Mouse (Mus musculus) C2C12 (cell line): ENCODE results near the gene Lhpp. TPM values are rescaled to one million over a fixed set of nuclear protein-coding genes. Genes with fewer than 3 reads are reported as not detected.

Source experiments
- H3K27me3 ChIP-seq: one replicate; pipeline ENCODE4 v1.6.1; 2011; ENCODE audit not compliant: control insufficient read depth, insufficient read depth, insufficient read length
- H3K36me3 ChIP-seq: one replicate; pipeline ENCODE4 v1.6.1; 2011; ENCODE audit not compliant: control insufficient read depth, insufficient read depth
- H3K4me3 ChIP-seq: one replicate; pipeline ENCODE4 v1.5.1; 2011; ENCODE audit warnings: mild to moderate bottlenecking, control low read depth; ENCODE audit not compliant: poor library complexity, insufficient read depth, severe bottlenecking
- H3K79me2 ChIP-seq: one replicate; pipeline ENCODE4 v1.6.1; 2011; ENCODE audit not compliant: control insufficient read depth, insufficient read depth
- H3K79me3 ChIP-seq: one replicate; pipeline ENCODE4 v1.6.1; 2011; ENCODE audit warnings: low read depth, control low read depth
- H3ac ChIP-seq: one replicate; pipeline ENCODE3; 2011; ENCODE audit warnings: low read depth; ENCODE audit not compliant: control insufficient read depth, insufficient read length
- CEBPB ChIP-seq: IDR thresholded peaks from one replicate; pipeline ENCODE4 v1.6.1; 2011; ENCODE audit warnings: low read depth, mild to moderate bottlenecking, control low read depth, moderate library complexity
- CTCF ChIP-seq: IDR thresholded peaks from one replicate; pipeline ENCODE4 v1.5.1; 2011; ENCODE audit not compliant: control insufficient read depth, insufficient read depth, insufficient read length
- FOSL1 ChIP-seq: IDR thresholded peaks from one replicate; pipeline ENCODE4 v1.8.0; 2011; ENCODE audit warnings: mild to moderate bottlenecking, low read length; ENCODE audit not compliant: poor library complexity, insufficient read depth, severe bottlenecking
- MAX ChIP-seq: IDR thresholded peaks from one replicate; pipeline ENCODE4 v1.6.1; 2011; ENCODE audit warnings: mild to moderate bottlenecking, control low read depth
- MYOD1 ChIP-seq: IDR thresholded peaks from one replicate; pipeline ENCODE4 v1.6.1; 2011; ENCODE audit warnings: low read depth; ENCODE audit not compliant: control insufficient read depth, insufficient read length
- MYOG ChIP-seq: IDR thresholded peaks from one replicate; pipeline ENCODE4 v1.6.1; 2011; ENCODE audit not compliant: control insufficient read depth, insufficient read length; ENCODE audit errors: extremely low read depth
- USF1 ChIP-seq: IDR thresholded peaks from one replicate; pipeline ENCODE4 v1.6.1; 2011; ENCODE audit warnings: low read depth, mild to moderate bottlenecking, control low read depth, moderate library complexity
- polyA plus RNA-seq: library from polyadenylated mRNA; unstranded; fragments of >200 nt; fragmentation: generic; extraction: Trizol; gene quantifications from one replicate; pipeline ENCODE4 v1.2.1, GENCODE M21; 2012; ENCODE audit warnings: missing spikeins

Gene Lhpp
- polyA plus RNA-seq, 1 experiment: 2.9 TPM

GRCm38 (mm10) chr7:132573205-132573604 lies 37.2 kb upstream of the Lhpp start:
- TF ChIP-seq MAX (no peak), MYOD1 (no peak), FOSL1 (no peak), USF1 (no peak), CEBPB (no peak), CTCF (no peak), MYOG (no peak)
- Histone ChIP-seq H3ac (no peak overlapping the region), H3K79me2 (peaks cover 58% of the 10 kb centered on the region), H3K4me3 (no peak overlapping the region), H3K36me3 (peaks cover 12% of the 10 kb centered on the region), H3K79me3 (peaks cover 45% of the 10 kb centered on the region), H3K27me3 (no peaks in the 10 kb centered on the region)

- Histone ChIP-seq H3K36me3 (no peaks in the 10 kb centered on the region), H3K4me3 (no peak overlapping the region), H3ac (no peak overlapping the region), H3K79me3 (peaks cover 45% of the 10 kb centered on the region), H3K27me3 (no peaks in the 10 kb centered on the region), H3K79me2 (peaks cover 58% of the 10 kb centered on the region)
- no peak for TF ChIP-seq MYOG
- TF ChIP-seq MYOD1: no peak
- TF ChIP-seq CEBPB: no peak
- no peak for TF ChIP-seq FOSL1
- TF ChIP-seq USF1: no peak
- no peak for TF ChIP-seq CTCF
- no peak for TF ChIP-seq MAX
Measured at GRCm38 (mm10) chr7:132574646-132575045, 35.8 kb upstream of the Lhpp start.

- H3K79me3 ChIP-seq: peaks cover 40% of the 10 kb centered on the region
- TF ChIP-seq USF1: no peak
- no peak for TF ChIP-seq MYOG
- no peak for TF ChIP-seq MYOD1
- TF ChIP-seq CTCF: peak; percentile 54
- no peak for TF ChIP-seq FOSL1
- peaks cover 49% of the 10 kb centered on the region for H3K79me2 ChIP-seq
- peaks cover 6% of the 10 kb centered on the region for H3K27me3 ChIP-seq
- no peaks in the 10 kb centered on the region for H3K36me3 ChIP-seq
- peak overlapping the region; percentile 20 for H3ac ChIP-seq
- H3K4me3 ChIP-seq: peak overlapping the region; percentile 34
Measured at GRCm38 (mm10) chr7:132575623-132576022, 34.8 kb upstream of the Lhpp start.

GRCm38 (mm10) chr7:132576116-132576650 lies 34.3 kb upstream of the Lhpp start, which contains the start of gene Oat:
TSS of gene Oat (minus strand) at chr7:132576398.
- peak within 1 kb of the TSS; percentile 34 for H3K4me3 ChIP-seq
- peak within 1 kb of the TSS; percentile 39 for H3ac ChIP-seq
- H3K36me3 ChIP-seq: no peaks in the 10 kb centered on the region
- peaks cover 11% of the 10 kb centered on the region for H3K27me3 ChIP-seq
- peaks cover 45% of the 10 kb centered on the region for H3K79me2 ChIP-seq
- peaks cover 35% of the 10 kb centered on the region for H3K79me3 ChIP-seq
- peak; percentile 13 for TF ChIP-seq CTCF
- no peak for TF ChIP-seq MYOG

- H3ac ChIP-seq: no peak overlapping the region
- H3K79me2 ChIP-seq: peaks cover 38% of the 10 kb centered on the region
- H3K27me3 ChIP-seq: peaks cover 11% of the 10 kb centered on the region
- no peaks in the 10 kb centered on the region for H3K36me3 ChIP-seq
- no peak overlapping the region for H3K4me3 ChIP-seq
- peaks cover 28% of the 10 kb centered on the region for H3K79me3 ChIP-seq
- no peak for TF ChIP-seq CEBPB
- no peak for TF ChIP-seq MYOG
- no peak for TF ChIP-seq FOSL1
- no peak for TF ChIP-seq USF1
Measured at GRCm38 (mm10) chr7:132576891-132577290, 33.5 kb upstream of the Lhpp start.

GRCm38 (mm10) chr7:132580511-132580910 lies 29.9 kb upstream of the Lhpp start:
- TF ChIP-seq FOSL1 (no peak), MYOG (no peak), USF1 (no peak), CTCF (no peak), CEBPB (no peak), MYOD1 (no peak), MAX (no peak)
- no peaks in the 10 kb centered on the region for H3K79me3 ChIP-seq
- no peak overlapping the region for H3K4me3 ChIP-seq
- H3K36me3 ChIP-seq: no peaks in the 10 kb centered on the region
- H3K79me2 ChIP-seq: peaks cover 2% of the 10 kb centered on the region
- no peak overlapping the region for H3ac ChIP-seq
- H3K27me3 ChIP-seq: peaks cover 21% of the 10 kb centered on the region
